Mouse (Mus musculus) liver, embryonic 14.5 days (tissue): ENCODE measurements around the gene Fpr2. TPM values are rescaled to one million over a fixed set of nuclear protein-coding genes. Genes with fewer than 3 reads are reported as not detected.
"Not testable (repeated sequence)": the region's sequence is repeated elsewhere in the genome, so short reads cannot be mapped to it uniquely, and the experiment has no call there.

Source experiments
- ATAC-seq: fragments of 200-750 bp; cut with Nextera tagmentation; 2 replicates; pipeline ENCODE4 v1.8.0; 2017; ENCODE audit warnings: moderate number of reproducible peaks, mild to moderate bottlenecking, moderate library complexity; ENCODE audit not compliant: insufficient read depth
- DNase-seq, 3 experiments: peaks; one replicate each; pipeline ENCODE4 v3.0.0-alpha.2; 2012 to 2013; ENCODE audit warnings: low read depth in 3 of 3, low spot score in 3 of 3
- H3K27ac ChIP-seq: fragments of 300-500 bp; sonication (generic); 2 replicates; pipeline ENCODE4 v1.5.1; 2014; ENCODE audit warnings: moderate library complexity, mild to moderate bottlenecking, control low read depth, inconsistent platforms
- H3K27me3 ChIP-seq: fragments of 300-500 bp; sonication (generic); 2 replicates; pipeline ENCODE4 v1.6.1; 2014; ENCODE audit warnings: mild to moderate bottlenecking, low read length, moderate library complexity; ENCODE audit not compliant: control insufficient read depth, insufficient read depth
- H3K36me3 ChIP-seq: fragments of 300-500 bp; sonication (generic); replicated peaks from 2 replicates; pipeline ENCODE4 v1.6.1; 2014; ENCODE audit warnings: low read depth; ENCODE audit not compliant: control insufficient read depth, insufficient read depth
- H3K4me1 ChIP-seq, 2 experiments: fragments of 200-500 bp in 1 of 2; fragments of 300-500 bp in 1 of 2; sonication (generic) in 1 of 2; replicated peaks; 2 replicates each; pipeline ENCODE4 v1.6.1; 2012 to 2014; ENCODE audit warnings: antibody characterized with exemption in 1 of 2, inconsistent platforms in 1 of 2, low read length in 1 of 2; ENCODE audit not compliant: control insufficient read depth in 2 of 2, insufficient read depth in 2 of 2
- H3K4me2 ChIP-seq: fragments of 300-500 bp; sonication (generic); 2 replicates; pipeline ENCODE4 v1.6.1; 2014; ENCODE audit warnings: low read depth, mild to moderate bottlenecking, control low read depth, moderate library complexity
- H3K4me3 ChIP-seq, 2 experiments: fragments of 200-500 bp in 1 of 2; fragments of 300-500 bp in 1 of 2; sonication (generic) in 1 of 2; 2 replicates each; pipeline ENCODE4 v1.5.1; 2012 to 2014; ENCODE audit warnings: low read depth in 2 of 2, low read length in 2 of 2, mild to moderate bottlenecking in 2 of 2, control low read depth in 1 of 2, inconsistent platforms in 1 of 2, moderate library complexity in 1 of 2; ENCODE audit not compliant: insufficient read depth in 1 of 2
- H3K9ac ChIP-seq: fragments of 300-500 bp; sonication (generic); replicated peaks from 2 replicates; pipeline ENCODE4 v1.6.1; 2014; ENCODE audit warnings: mild to moderate bottlenecking, control low read depth, moderate library complexity
- H3K9me3 ChIP-seq: fragments of 300-500 bp; sonication (generic); 2 replicates; pipeline ENCODE4 v1.6.1; 2016; ENCODE audit warnings: low read length, mixed read lengths; ENCODE audit not compliant: control insufficient read depth
- CTCF ChIP-seq: IDR thresholded peaks from 2 replicates; pipeline ENCODE4 v1.5.1; 2016; ENCODE audit warnings: antibody characterized with exemption, low read depth, control low read depth
- EP300 ChIP-seq: IDR thresholded peaks from 2 replicates; pipeline ENCODE4 v1.6.1; 2016; ENCODE audit warnings: antibody characterized with exemption, low read depth
- WGBS: fragments of 180-500 bp; shearing (Covaris S2); extraction: QIAGEN DNeasy Blood & Tissue Kit; methylation state at CpG from one replicate; pipeline ENCODE4 v1.1.7; 2014; ENCODE audit not compliant: insufficient replicate concordance; 5-methylcytosine and 5-hydroxymethylcytosine counted together
- polyA plus RNA-seq, 2 experiments: library from polyadenylated mRNA; depleted of rRNA in 1 of 2; stranded (reverse) in 1 of 2; unstranded in 1 of 2; fragments of >200 nt; fragmentation: Nextera tagmentation in 1 of 2; extraction: Ambion mirVana in 1 of 2; gene quantifications; 2 replicates each; pipeline versions ENCODE4 v1.2.1 to v1.2.3; 2012 to 2014

The Fpr2 gene
- polyA plus RNA-seq, 2 experiments: 1.3 to 1.8 TPM

GRCm38 (mm10) chr17:17899268-17899667 is 11.6 kb downstream of the Fpr2 start:
- WGBS: 61% methylated on average over 2 of the region's 2 CpGs
- ATAC-seq (no peak), DNase-seq (no peak)

GRCm38 (mm10) chr17:17900768-17901167 is 13.1 kb downstream of the Fpr2 start:
- Histone ChIP-seq H3K27ac (no peak overlapping the region), H3K9me3 (no peaks in the 10 kb centered on the region), H3K4me2 (no peak overlapping the region), H3K4me3 (no peak overlapping the region), H3K9ac (no peak overlapping the region), H3K36me3 (no peaks in the 10 kb centered on the region), H3K27me3 (no peaks in the 10 kb centered on the region), H3K4me1 (no peaks in the 10 kb centered on the region)
- no peak for ATAC-seq
- WGBS: 38% methylated on average over 1 of the region's 1 CpGs
- peak in 1 of 3 experiments; percentile 2 for DNase-seq
- TF ChIP-seq EP300 (no peak), CTCF (no peak)

More at GRCm38 (mm10) chr17:17899268-17899667, 11.6 kb downstream of the Fpr2 start:
- Histone ChIP-seq H3K27ac (no peak overlapping the region), H3K4me2 (no peak overlapping the region), H3K4me3 (no peak overlapping the region), H3K9ac (no peak overlapping the region), H3K9me3 (no peaks in the 10 kb centered on the region), H3K27me3 (no peaks in the 10 kb centered on the region), H3K36me3 (no peaks in the 10 kb centered on the region), H3K4me1 (no peaks in the 10 kb centered on the region)
- TF ChIP-seq EP300: no peak
- TF ChIP-seq CTCF: no peak; the same call in 1 of the 2 replicates

GRCm38 (mm10) chr17:17909636-17910421 is 22.2 kb downstream of the Fpr2 start:
- H3K27ac ChIP-seq: no peak overlapping the region
- H3K27me3 ChIP-seq: no peaks in the 10 kb centered on the region
- TF ChIP-seq EP300 (no peak), CTCF (no peak)
- no peaks in the 10 kb centered on the region for H3K36me3 ChIP-seq
- no peaks in the 10 kb centered on the region for H3K9me3 ChIP-seq
- H3K4me3 ChIP-seq: peak overlapping the region; percentile 25 to 29; a peak in 3 of 4 replicates
- peak overlapping the region; percentile 45 for H3K4me2 ChIP-seq
- 16% methylated on average over 51 of the region's 51 CpGs for WGBS
- no peak overlapping the region for H3K9ac ChIP-seq
- no peaks in the 10 kb centered on the region for H3K4me1 ChIP-seq
- ATAC-seq (peak; percentile 80), DNase-seq (peak in 1 of 3 experiments; percentile 7)

GRCm38 (mm10) chr17:17912618-17913017 is 25.0 kb downstream of the Fpr2 start:
- H3K27me3 ChIP-seq, H3K9me3 ChIP-seq, H3K27ac ChIP-seq, H3K4me1 ChIP-seq, ATAC-seq, DNase-seq, H3K4me2 ChIP-seq, H3K9ac ChIP-seq, H3K4me3 ChIP-seq, H3K36me3 ChIP-seq: not testable (repeated sequence)
- 67% methylated on average over 8 of the region's 8 CpGs for WGBS

- TF ChIP-seq EP300 (no peak), CTCF (no peak)
- no peak for ATAC-seq
- WGBS: 57% methylated on average over 1 of the region's 1 CpGs
These were observed 29.8 kb downstream of the Fpr2 start for GRCm38 (mm10) chr17:17917376-17917775.

More at GRCm38 (mm10) chr17:17917376-17917775, 29.8 kb downstream of the Fpr2 start:
- H3K4me3 ChIP-seq: no peak overlapping the region
- no peaks in the 10 kb centered on the region for H3K36me3 ChIP-seq
- no peak overlapping the region for H3K9ac ChIP-seq
- no peaks in the 10 kb centered on the region for H3K9me3 ChIP-seq
- H3K27ac ChIP-seq: no peak overlapping the region
- H3K4me2 ChIP-seq: no peak overlapping the region
- H3K27me3 ChIP-seq: no peaks in the 10 kb centered on the region
- no peak for DNase-seq
- H3K4me1 ChIP-seq: no peaks in the 10 kb centered on the region
